Mouse (Mus musculus) olfactory bulb, adult 2 months (tissue): Measurements from ENCODE around the gene Fbxl18.

Source experiments
- CTCF ChIP-seq: fragments of 200-500 bp; IDR thresholded peaks from 2 replicates; pipeline ENCODE4 v1.5.1; 2012; ENCODE audit warnings: low read depth, mild to moderate bottlenecking, low read length, moderate library complexity; ENCODE audit not compliant: insufficient read depth
- POLR2A ChIP-seq: fragments of 200-500 bp; IDR thresholded peaks from 2 replicates; pipeline ENCODE4 v1.6.1; 2012; ENCODE audit warnings: mild to moderate bottlenecking, low read depth, low read length, moderate library complexity; ENCODE audit not compliant: insufficient read depth

DNA sequence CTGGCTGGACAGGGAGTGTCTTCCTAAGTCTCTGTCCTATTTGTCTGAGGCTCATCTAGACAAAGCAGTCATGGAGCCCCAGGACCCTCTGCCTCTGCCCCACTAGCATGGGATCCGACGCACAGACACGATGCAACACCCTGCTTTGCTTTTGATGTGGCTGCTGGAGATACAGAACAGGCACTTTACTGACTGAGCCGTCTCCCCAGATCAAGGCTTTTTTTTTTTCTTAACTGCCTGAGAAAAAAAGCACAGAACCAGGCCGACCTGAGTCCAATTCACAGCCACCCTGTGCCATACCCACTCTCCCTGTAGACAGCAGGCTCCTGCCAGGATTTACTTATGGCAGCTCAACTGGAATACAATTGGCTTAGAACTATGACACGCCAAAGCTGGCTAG, 3.8 kb downstream of the Fbxl18 start:
- no peak for TF ChIP-seq POLR2A
- TF ChIP-seq CTCF: no peak
